Mouse (Mus musculus): ENCODE data around the gene Gng4. TPM values are rescaled to one million over a fixed set of nuclear protein-coding genes. Genes with fewer than 3 reads are reported as not detected.

Gng4 gene
- polyA plus RNA-seq, 2 experiments: 0.02 TPM; not detected in 1

DNA sequence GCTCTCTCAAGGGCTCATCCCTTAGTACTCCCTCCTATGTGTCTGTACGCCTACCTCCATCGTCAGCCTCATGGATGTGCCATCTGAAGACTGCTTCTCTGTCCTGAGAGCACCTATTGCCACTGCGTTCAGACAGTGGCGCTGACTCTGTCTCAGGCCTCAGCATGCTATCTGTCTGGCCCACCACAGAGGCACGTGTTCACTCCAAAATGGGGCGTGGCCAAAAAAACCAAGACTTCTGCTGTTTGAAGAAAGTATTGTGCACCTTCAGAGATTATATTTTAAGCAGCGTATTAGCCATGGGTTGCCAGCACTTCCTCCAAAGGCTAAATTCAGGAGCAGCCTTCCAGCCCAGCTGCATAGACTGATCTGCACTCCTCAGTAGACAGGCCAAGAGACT lies 27.0 kb downstream of the Gng4 start:
- no peaks in the 10 kb centered on the region for H3K36me3 ChIP-seq (replicated peaks; ENCODE audit: control insufficient read depth, insufficient read depth, low read depth)
- DNase-seq (ENCODE audit: low read depth in 3 of 3, low spot score in 3 of 3): no peak
- 43% methylated on average over 7 of the region's 7 CpGs for WGBS (ENCODE audit: insufficient replicate concordance)

DNA sequence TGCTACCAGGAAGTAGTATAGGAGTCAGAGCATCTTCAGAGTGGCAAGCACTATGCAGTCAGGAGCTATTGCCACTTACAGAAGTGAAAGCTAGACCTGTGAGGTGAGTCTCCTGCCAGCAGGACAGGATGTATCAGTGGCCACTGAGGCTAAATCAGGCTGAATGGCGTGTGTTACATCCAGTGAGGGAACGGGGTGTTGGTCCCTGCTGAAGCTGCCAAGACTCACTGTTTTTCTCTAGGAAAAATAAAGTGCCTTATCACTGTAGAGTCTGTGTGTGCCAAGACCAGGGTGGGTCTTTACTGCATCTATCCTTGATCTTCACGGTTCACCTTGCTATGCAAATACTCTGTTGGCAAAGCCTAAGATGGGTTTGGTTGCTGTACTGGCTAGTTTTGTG lies 34.8 kb downstream of the Gng4 start:
- no peaks in the 10 kb centered on the region for H3K4me1 ChIP-seq (replicated peaks; ENCODE audit: control insufficient read depth in 2 of 2, insufficient read depth in 2 of 2, low read length in 1 of 2)
- H3K9ac ChIP-seq (replicated peaks): no peak overlapping the region
- no peaks in the 10 kb centered on the region for H3K36me3 ChIP-seq (replicated peaks; ENCODE audit: control insufficient read depth, insufficient read depth, low read depth)
- no peak for DNase-seq (ENCODE audit: low read depth in 3 of 3, low spot score in 3 of 3)
- no peak overlapping the region for H3K4me2 ChIP-seq (ENCODE audit: low read depth)
- H3K27ac ChIP-seq: no peak overlapping the region
- H3K27me3 ChIP-seq (ENCODE audit: control insufficient read depth, insufficient read depth, low read length): no peaks in the 10 kb centered on the region
- H3K4me3 ChIP-seq (ENCODE audit: insufficient read depth in 1 of 2, low read depth in 2 of 2, low read length in 2 of 2): no peak overlapping the region
- WGBS (ENCODE audit: insufficient replicate concordance): 49% methylated on average over 3 of the region's 3 CpGs
- ATAC-seq (ENCODE audit: insufficient read depth): no peak
- no peaks in the 10 kb centered on the region for H3K9me3 ChIP-seq (ENCODE audit: control insufficient read depth, low read length)
- TF ChIP-seq EP300 (IDR thresholded peaks at IDR 0.05; ENCODE audit: low read depth) (no peak), CTCF (IDR thresholded peaks at IDR 0.05; ENCODE audit: low read depth) (no peak)

More for the DNA sequence above, 27.0 kb downstream of the Gng4 start:
- H3K4me3 ChIP-seq (ENCODE audit: insufficient read depth in 1 of 2, low read depth in 2 of 2, low read length in 2 of 2): no peak overlapping the region
- no peaks in the 10 kb centered on the region for H3K27me3 ChIP-seq (ENCODE audit: control insufficient read depth, insufficient read depth, low read length)
- H3K4me1 ChIP-seq (replicated peaks; ENCODE audit: control insufficient read depth in 2 of 2, insufficient read depth in 2 of 2, low read length in 1 of 2): no peaks in the 10 kb centered on the region
- no peak overlapping the region for H3K4me2 ChIP-seq (ENCODE audit: low read depth)
- H3K27ac ChIP-seq: no peak overlapping the region
- no peak for ATAC-seq (ENCODE audit: insufficient read depth)
- TF ChIP-seq CTCF (IDR thresholded peaks at IDR 0.05; ENCODE audit: low read depth) (no peak), EP300 (IDR thresholded peaks at IDR 0.05; ENCODE audit: low read depth) (no peak)
- no peak overlapping the region for H3K9ac ChIP-seq (replicated peaks)
- no peaks in the 10 kb centered on the region for H3K9me3 ChIP-seq (ENCODE audit: control insufficient read depth, low read length)

DNA sequence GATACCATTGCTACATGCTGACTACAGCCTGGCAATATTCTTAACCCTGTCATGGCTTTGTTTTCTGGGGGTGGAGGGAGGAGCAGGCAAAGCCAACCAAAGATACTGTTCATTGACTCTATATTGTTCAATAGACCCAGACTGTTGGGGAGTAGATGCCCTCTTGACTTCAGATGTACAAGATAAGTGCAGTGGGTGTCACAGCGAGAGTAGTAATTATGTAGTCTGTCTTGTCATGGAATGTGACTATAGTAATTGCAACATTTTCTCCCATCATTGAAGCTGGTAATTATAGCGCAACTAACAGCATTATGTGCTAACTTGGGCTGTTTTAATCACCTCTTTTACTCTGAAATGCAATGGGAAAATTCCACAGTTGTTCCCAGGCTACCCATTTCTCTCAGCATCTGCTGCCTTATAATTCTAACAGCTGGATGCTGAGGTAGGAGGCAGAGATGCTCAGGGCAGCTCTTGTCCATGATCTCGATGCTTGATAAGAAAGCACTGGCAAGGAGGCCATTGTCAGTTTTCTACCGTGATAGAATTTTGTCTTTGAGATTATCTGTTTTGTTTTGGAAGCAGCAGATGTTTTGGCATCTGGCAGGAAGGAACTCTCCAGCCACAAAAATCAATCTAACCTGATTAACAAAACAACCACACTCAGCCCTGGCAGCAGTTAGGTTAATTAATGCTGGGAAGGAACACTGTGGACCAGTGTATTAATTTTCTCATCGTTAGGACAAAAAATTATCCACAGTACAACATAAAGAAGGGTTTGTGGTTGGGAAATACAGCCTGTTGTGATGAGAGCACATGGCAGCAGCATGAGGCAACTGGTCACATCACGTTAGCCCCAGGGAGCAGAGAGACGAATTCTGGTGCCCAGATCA lies 36.6 kb downstream of the Gng4 start:
- ATAC-seq (ENCODE audit: insufficient read depth) (no peak), DNase-seq (ENCODE audit: low read depth in 3 of 3, low spot score in 3 of 3) (no peak)
- Histone ChIP-seq H3K27ac (no peak overlapping the region), H3K27me3 (ENCODE audit: control insufficient read depth, insufficient read depth, low read length) (no peaks in the 10 kb centered on the region), H3K4me3 (ENCODE audit: insufficient read depth in 1 of 2, low read depth in 2 of 2, low read length in 2 of 2) (no peak overlapping the region), H3K9me3 (ENCODE audit: control insufficient read depth, low read length) (no peaks in the 10 kb centered on the region), H3K36me3 (replicated peaks; ENCODE audit: control insufficient read depth, insufficient read depth, low read depth) (no peaks in the 10 kb centered on the region), H3K4me2 (ENCODE audit: low read depth) (no peak overlapping the region), H3K9ac (replicated peaks) (no peak overlapping the region), H3K4me1 (replicated peaks; ENCODE audit: control insufficient read depth in 2 of 2, insufficient read depth in 2 of 2, low read length in 1 of 2) (no peaks in the 10 kb centered on the region)
- WGBS (ENCODE audit: insufficient replicate concordance): 49% methylated on average over 7 of the region's 7 CpGs
- TF ChIP-seq EP300 (IDR thresholded peaks at IDR 0.05; ENCODE audit: low read depth) (no peak), CTCF (IDR thresholded peaks at IDR 0.05; ENCODE audit: low read depth) (no peak)

DNA sequence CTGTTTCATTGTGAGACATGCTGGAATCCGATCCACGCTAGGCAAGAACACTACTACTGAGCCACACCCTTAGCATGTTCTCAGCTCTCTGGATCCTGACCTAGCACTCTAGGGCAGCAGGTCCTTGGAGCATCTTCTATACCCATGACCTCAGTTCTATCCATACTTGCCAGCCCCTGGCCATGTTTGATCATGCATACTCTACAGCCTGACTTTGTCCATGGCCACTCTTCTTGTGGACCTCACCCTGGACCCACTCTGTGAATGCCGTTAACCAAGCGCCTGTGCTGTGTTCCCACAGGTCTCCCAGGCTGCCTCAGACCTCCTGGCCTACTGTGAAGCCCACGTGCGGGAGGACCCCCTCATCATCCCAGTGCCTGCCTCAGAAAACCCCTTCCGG lies 41.1 kb downstream of the Gng4 start:
- Histone ChIP-seq H3K9ac (replicated peaks) (no peak overlapping the region), H3K4me2 (ENCODE audit: low read depth) (no peak overlapping the region), H3K4me3 (ENCODE audit: insufficient read depth in 1 of 2, low read depth in 2 of 2, low read length in 2 of 2) (no peak overlapping the region), H3K27me3 (ENCODE audit: control insufficient read depth, insufficient read depth, low read length) (no peaks in the 10 kb centered on the region), H3K36me3 (replicated peaks; ENCODE audit: control insufficient read depth, insufficient read depth, low read depth) (no peaks in the 10 kb centered on the region), H3K27ac (no peak overlapping the region), H3K9me3 (ENCODE audit: control insufficient read depth, low read length) (no peaks in the 10 kb centered on the region), H3K4me1 (replicated peaks; ENCODE audit: control insufficient read depth in 2 of 2, insufficient read depth in 2 of 2, low read length in 1 of 2) (no peaks in the 10 kb centered on the region)
- ATAC-seq (ENCODE audit: insufficient read depth) (no peak), DNase-seq (ENCODE audit: low read depth in 3 of 3, low spot score in 3 of 3) (no peak)
- WGBS (ENCODE audit: insufficient replicate concordance): 68% methylated on average over 7 of the region's 7 CpGs
- no peak for TF ChIP-seq EP300 (IDR thresholded peaks at IDR 0.05; ENCODE audit: low read depth)
- TF ChIP-seq CTCF (IDR thresholded peaks at IDR 0.05; ENCODE audit: low read depth): no peak

DNA sequence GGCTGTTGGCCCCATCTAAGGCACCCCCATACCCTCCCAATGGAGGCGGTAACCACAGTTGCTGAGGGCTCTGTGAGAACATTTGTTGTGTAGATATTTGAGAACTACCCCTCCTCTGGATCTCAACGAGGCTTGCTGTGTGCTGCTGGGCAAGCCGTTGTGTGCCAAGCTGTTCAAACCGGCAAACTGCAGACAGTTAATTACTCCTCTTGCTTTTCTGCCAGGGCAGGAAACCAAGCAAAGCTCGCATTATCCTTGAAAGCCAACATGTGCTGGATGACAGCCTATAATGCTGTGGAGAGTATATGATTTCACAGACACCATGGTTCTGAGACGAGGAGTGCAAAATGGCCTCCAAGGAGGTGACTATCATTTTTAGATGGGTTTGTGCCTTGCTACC lies 42.7 kb downstream of the Gng4 start:
- no peak for DNase-seq (ENCODE audit: low read depth in 3 of 3, low spot score in 3 of 3)
- TF ChIP-seq EP300 (IDR thresholded peaks at IDR 0.05; ENCODE audit: low read depth): no peak
- TF ChIP-seq CTCF (IDR thresholded peaks at IDR 0.05; ENCODE audit: low read depth): no peak
- H3K4me2 ChIP-seq (ENCODE audit: low read depth): no peak overlapping the region
- no peak overlapping the region for H3K27ac ChIP-seq
- no peaks in the 10 kb centered on the region for H3K27me3 ChIP-seq (ENCODE audit: control insufficient read depth, insufficient read depth, low read length)
- ATAC-seq (ENCODE audit: insufficient read depth): no peak
- no peaks in the 10 kb centered on the region for H3K9me3 ChIP-seq (ENCODE audit: control insufficient read depth, low read length)
- no peaks in the 10 kb centered on the region for H3K36me3 ChIP-seq (replicated peaks; ENCODE audit: control insufficient read depth, insufficient read depth, low read depth)
- no peak overlapping the region for H3K4me3 ChIP-seq (ENCODE audit: insufficient read depth in 1 of 2, low read depth in 2 of 2, low read length in 2 of 2)
- no peak overlapping the region for H3K9ac ChIP-seq (replicated peaks)
- 62% methylated on average over 6 of the region's 6 CpGs for WGBS (ENCODE audit: insufficient replicate concordance)
- H3K4me1 ChIP-seq (replicated peaks; ENCODE audit: control insufficient read depth in 2 of 2, insufficient read depth in 2 of 2, low read length in 1 of 2): no peaks in the 10 kb centered on the region
